Mouse (Mus musculus) spleen, postnatal 4 days (tissue): ENCODE data around the gene Mllt1.

Source experiments
- DNase-seq, 2 experiments: peaks; one replicate each; pipeline ENCODE4 v3.0.0; 2022; ENCODE audit warnings: low spot score in 2 of 2

The Mllt1 gene

GRCm38 (mm10) chr17:56877426-56877825 lies 57.8 kb downstream of the Mllt1 start:
- DNase-seq, result no peak

GRCm38 (mm10) chr17:56876981-56877380 lies 58.2 kb downstream of the Mllt1 start:
- DNase-seq, result no peak

- no peak for DNase-seq
These were observed 58.8 kb downstream of the Mllt1 start for GRCm38 (mm10) chr17:56876465-56876864.

GRCm38 (mm10) chr17:56874936-56875651 lies 60.1 kb downstream of the Mllt1 start, which contains the start of gene 1700061G19Rik:
1700061G19Rik (plus strand) TSS chr17:56875477.
- no peak for DNase-seq

- DNase-seq, result no peak
These were observed 61.0 kb downstream of the Mllt1 start, which contains the start of gene Acsbg2 for GRCm38 (mm10) chr17:56874237-56874636. Acsbg2 (minus strand) TSS chr17:56874447.

- no peak for DNase-seq
These were observed 62.7 kb downstream of the Mllt1 start for GRCm38 (mm10) chr17:56872512-56872911.

GRCm38 (mm10) chr17:56871767-56872166 lies 63.4 kb downstream of the Mllt1 start:
- no peak for DNase-seq

GRCm38 (mm10) chr17:56870287-56870953 lies 64.8 kb downstream of the Mllt1 start:
- DNase-seq, result no peak

- no peak for DNase-seq
These were observed 65.7 kb downstream of the Mllt1 start for GRCm38 (mm10) chr17:56869481-56869977.

GRCm38 (mm10) chr17:56866071-56866470 lies 69.1 kb downstream of the Mllt1 start:
- no peak for DNase-seq

- peak in 1 of 2 experiments; percentile 24 for DNase-seq
These were observed 74.0 kb downstream of the Mllt1 start for GRCm38 (mm10) chr17:56861197-56861596.

- DNase-seq, result no peak
These were observed 76.3 kb downstream of the Mllt1 start for GRCm38 (mm10) chr17:56858922-56859321.

GRCm38 (mm10) chr17:56858216-56858615 lies 77.0 kb downstream of the Mllt1 start:
- DNase-seq, result peak; percentile 68 to 90

- DNase-seq, result no peak
These were observed 79.8 kb downstream of the Mllt1 start for GRCm38 (mm10) chr17:56855421-56855820.

- no peak for DNase-seq
These were observed 84.0 kb downstream of the Mllt1 start for GRCm38 (mm10) chr17:56851167-56851566.

GRCm38 (mm10) chr17:56849710-56850109 lies 85.5 kb downstream of the Mllt1 start:
- no peak for DNase-seq

GRCm38 (mm10) chr17:56848785-56849184 lies 86.4 kb downstream of the Mllt1 start:
- DNase-seq, result no peak

- no peak for DNase-seq
These were observed 91.5 kb downstream of the Mllt1 start for GRCm38 (mm10) chr17:56843678-56844077.
